Comparison of ENCODE assay signal across 15 mouse cellular contexts in the genomic region with DNA sequence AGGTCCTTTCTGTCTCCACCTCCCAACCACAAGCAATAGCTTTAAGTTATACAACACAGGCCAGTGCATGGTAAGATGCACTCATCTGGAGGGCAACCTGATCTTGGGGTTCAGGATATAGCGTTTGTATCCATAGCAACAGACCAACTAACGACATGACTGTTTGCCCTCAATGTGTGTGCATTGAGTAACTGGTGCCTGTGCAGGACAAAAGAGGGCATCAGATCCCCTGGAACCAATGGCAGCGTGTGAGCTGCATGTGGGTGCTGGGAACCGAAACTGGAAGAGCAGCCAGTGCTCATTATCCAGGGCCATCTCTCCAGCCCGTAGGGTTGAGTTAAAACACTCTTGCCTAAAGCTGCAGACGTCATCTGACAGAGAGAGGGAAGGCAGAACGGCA. TPM values are rescaled to one million over a fixed set of nuclear protein-coding genes. Genes with fewer than 3 reads are reported as not detected.
DNase-seq lines count a peak whose midpoint lies in the region; ATAC-seq and TF ChIP-seq lines count a peak whose summit lies in the region.
"Had no signal": no experiment of that assay in that cellular context is flagged by ENCODE, and none has a peak within 500 bp of the region (broad histone marks: within the 10 kb centered on the region; RNA-seq: fewer than 3 reads in every experiment).

No protein-coding gene starts in this region.

- H3K4me2 ChIP-seq in kidney, postnatal 0 days (ENCODE audit: low read length): 0 out of 2 replicates have a peak overlapping the region, but pooled peaks have one; percentile 1
- no peak overlapping the region for H3K4me2 ChIP-seq in forebrain, embryonic 15.5 days (replicated peaks)
- H3K4me2 ChIP-seq in neural tube, embryonic 12.5 days (replicated peaks): no peak overlapping the region

- TF ChIP-seq POLR2A in brain, embryonic 14.5 days (IDR thresholded peaks at IDR 0.05; ENCODE audit: borderline replicate concordance, extremely low read depth, insufficient read depth, insufficient read length, poor library complexity, severe bottlenecking): no peak

- no peak overlapping the region for H3K4me3 ChIP-seq in kidney, postnatal 0 days (replicated peaks; ENCODE audit: low read depth, low read length)
- H3K4me3 ChIP-seq in forebrain, embryonic 15.5 days: no peak overlapping the region
- no peak overlapping the region for H3K4me3 ChIP-seq in neural tube, embryonic 12.5 days
- H3K4me3 ChIP-seq in heart, embryonic 10.5 days: no peak overlapping the region
- H3K4me3 ChIP-seq: midbrain, embryonic 10.5 days had no signal

- H3K27me3 ChIP-seq in kidney, postnatal 0 days (ENCODE audit: insufficient read depth, low read length): no peaks in the 10 kb centered on the region
- no peaks in the 10 kb centered on the region for H3K27me3 ChIP-seq in forebrain, embryonic 15.5 days
- no peaks in the 10 kb centered on the region for H3K27me3 ChIP-seq in neural tube, embryonic 12.5 days (replicated peaks)
- H3K27me3 ChIP-seq in heart, embryonic 10.5 days (ENCODE audit: insufficient read depth, poor library complexity, severe bottlenecking): no peaks in the 10 kb centered on the region
- H3K27me3 ChIP-seq: CH12.LX had no signal

- TF ChIP-seq CTCF in kidney, postnatal 0 days (IDR thresholded peaks at IDR 0.05; ENCODE audit: low read depth): no peak
- no peak for TF ChIP-seq CTCF in brain, embryonic 14.5 days (IDR thresholded peaks at IDR 0.05; ENCODE audit: borderline replicate concordance, extremely low read depth, insufficient read depth, insufficient read length)

- H3K9ac ChIP-seq in kidney, postnatal 0 days (ENCODE audit: low read depth, low read length): no peak overlapping the region
- H3K9ac ChIP-seq in forebrain, embryonic 15.5 days (replicated peaks): no peak overlapping the region
- no peak overlapping the region for H3K9ac ChIP-seq in neural tube, embryonic 12.5 days
- H3K9ac ChIP-seq: liver, embryonic 14.5 days had no signal

- ATAC-seq in kidney, postnatal 0 days (replicated peaks; ENCODE audit: low FRiP score, low read depth): no peak
- ATAC-seq in forebrain, embryonic 15.5 days (replicated peaks): 0 out of 2 replicates have a peak, but pooled peaks have one; percentile 19
- 0 out of 2 replicates have a peak, but pooled peaks have one; percentile 25 for ATAC-seq in neural tube, embryonic 12.5 days (ENCODE audit: low FRiP score, low read depth)
- ATAC-seq in activated CD4-positive, CD25-positive, alpha-beta regulatory T cell, adult 4 months: no peak

- no peak for DNase-seq in kidney, postnatal 0 days (ENCODE audit: low spot score)
- DNase-seq in kidney, adult 18-20 months: no peak
- DNase-seq in brain, embryonic 14.5 days (ENCODE audit: low read depth): peak; percentile 13
- no peak for DNase-seq in T-cell, adult 2 months (ENCODE audit: low spot score)
- DNase-seq in heart, embryonic 10.5 days (ENCODE audit: low spot score): no peak
- DNase-seq: adrenal gland, postnatal 10 days; cerebellum, adult 18-20 months; layer of hippocampus, postnatal 36 days; right cerebral cortex, postnatal 4 days had no signal

- H3K4me1 ChIP-seq in kidney, postnatal 0 days (replicated peaks; ENCODE audit: insufficient read depth, low read length): no peaks in the 10 kb centered on the region
- peaks cover 12% of the 10 kb centered on the region for H3K4me1 ChIP-seq in forebrain, embryonic 15.5 days
- H3K4me1 ChIP-seq in neural tube, embryonic 12.5 days: peaks cover 10% of the 10 kb centered on the region
- peaks cover 18% of the 10 kb centered on the region; the same call in 1 of the 2 replicates for H3K4me1 ChIP-seq in heart, embryonic 10.5 days

- WGBS in kidney, postnatal 0 days: 66% methylated on average over 7 of the region's 7 CpGs
- WGBS in forebrain, embryonic 15.5 days: 26% methylated on average over 7 of the region's 7 CpGs
- 42% methylated on average over 7 of the region's 7 CpGs for WGBS in neural tube, embryonic 12.5 days
- 70% methylated on average over 7 of the region's 7 CpGs for WGBS in heart, embryonic 10.5 days

- no peaks in the 10 kb centered on the region for H3K36me3 ChIP-seq in kidney, postnatal 0 days (ENCODE audit: insufficient read depth, low read length)
- no peaks in the 10 kb centered on the region for H3K36me3 ChIP-seq in forebrain, embryonic 15.5 days
- no peaks in the 10 kb centered on the region for H3K36me3 ChIP-seq in neural tube, embryonic 12.5 days
- 0 out of 2 replicates have a peak, but pooled peaks cover 3% of the 10 kb centered on the region for H3K36me3 ChIP-seq in heart, embryonic 10.5 days

- H3K9me3 ChIP-seq in kidney, postnatal 0 days (replicated peaks; ENCODE audit: low read length): no peaks in the 10 kb centered on the region
- H3K9me3 ChIP-seq in forebrain, embryonic 15.5 days: no peaks in the 10 kb centered on the region
- H3K9me3 ChIP-seq in neural tube, embryonic 12.5 days: no peaks in the 10 kb centered on the region
- no peaks in the 10 kb centered on the region for H3K9me3 ChIP-seq in heart, embryonic 10.5 days
- H3K9me3 ChIP-seq: midbrain, embryonic 10.5 days had no signal

- H3K27ac ChIP-seq in kidney, postnatal 0 days: no peak overlapping the region
- no peak overlapping the region for H3K27ac ChIP-seq in forebrain, embryonic 15.5 days (replicated peaks)
- H3K27ac ChIP-seq in neural tube, embryonic 12.5 days: no peak overlapping the region
- no peak overlapping the region for H3K27ac ChIP-seq in heart, embryonic 10.5 days
- H3K27ac ChIP-seq: liver, embryonic 14.5 days; midbrain, embryonic 10.5 days had no signal

RNA-seq across cellular contexts. Expression of a gene that starts 38.5 kb away (rescaled TPM):
- 18.9 and 21.1 TPM in 2 replicates for polyA plus RNA-seq in kidney, postnatal 0 days (2015; fragmentation: Nextera tagmentation; extraction: Ambion mirVana)
- polyA plus RNA-seq in brain, embryonic 14.5 days (2012; rRNA removed): 20.1 and 23.4 TPM in 2 replicates
- polyA plus RNA-seq in forebrain, embryonic 15.5 days (2015; fragmentation: Nextera tagmentation; extraction: Ambion mirVana): 20.4 and 22.5 TPM in 2 replicates
- 24.4 and 25.7 TPM in 2 replicates for polyA plus RNA-seq in neural tube, embryonic 12.5 days (2016; fragmentation: Nextera tagmentation; extraction: Ambion mirVana)
- polyA plus RNA-seq in heart, embryonic 10.5 days (2016; fragmentation: Nextera tagmentation; extraction: Ambion mirVana): 21.8 and 22.0 TPM in 2 replicates
- 10 to 100 TPM in 1 of 2 experiments, 1 to 10 TPM in 1; 8.5 to 10.4 TPM for polyA plus RNA-seq in activated CD4-positive, CD25-positive, alpha-beta regulatory T cell, adult 4 months (2017; shearing (Covaris generic))

Comparison
In these comparisons a context has a peak if more than half of its experiments do, and no peak if none do; other contexts are left out.
1. ATAC-seq: peak in forebrain, embryonic 15.5 days (single experiment) and neural tube, embryonic 12.5 days (single experiment); none in kidney, postnatal 0 days (single experiment) and activated CD4-positive, CD25-positive, alpha-beta regulatory T cell, adult 4 months (single experiment).